Mouse (Mus musculus) G1E (cell line): ENCODE data around the gene Osbpl7.

ENCODE experiments used
- CTCF ChIP-seq: IDR thresholded peaks from 2 replicates; pipeline ENCODE4 v1.5.1; 2012; ENCODE audit warnings: low read depth, low read length, inconsistent platforms, mixed read lengths
- GATA1 ChIP-seq: IDR thresholded peaks from 2 replicates; pipeline ENCODE4 v1.6.1; 2012; ENCODE audit warnings: borderline replicate concordance, low read length, inconsistent platforms, mixed read lengths
- GATA2 ChIP-seq: IDR thresholded peaks from 2 replicates; pipeline ENCODE4 v1.6.1; 2012; ENCODE audit warnings: low read depth, low read length, inconsistent platforms, borderline replicate concordance
- POLR2AphosphoS5 ChIP-seq: IDR thresholded peaks from 2 replicates; pipeline ENCODE4 v1.6.1; 2012; ENCODE audit warnings: low read depth, low read length, inconsistent platforms; ENCODE audit not compliant: insufficient replicate concordance
- TAL1 ChIP-seq: conservative IDR thresholded peaks from 2 replicates; pipeline ENCODE4 v1.6.1; 2012; ENCODE audit warnings: low read depth, low read length, inconsistent platforms, mixed read lengths

- no peak for TF ChIP-seq CTCF
- no peak for TF ChIP-seq GATA1
- no peak for TF ChIP-seq POLR2AphosphoS5
- TF ChIP-seq GATA2 = no peak
- no peak for TF ChIP-seq TAL1
These were observed 13.5 kb downstream of the Osbpl7 start for GRCm38 (mm10) chr11:97063921-97064295.
